Comparison of ENCODE assay signal across 8 mouse cellular contexts in the genomic region with DNA sequence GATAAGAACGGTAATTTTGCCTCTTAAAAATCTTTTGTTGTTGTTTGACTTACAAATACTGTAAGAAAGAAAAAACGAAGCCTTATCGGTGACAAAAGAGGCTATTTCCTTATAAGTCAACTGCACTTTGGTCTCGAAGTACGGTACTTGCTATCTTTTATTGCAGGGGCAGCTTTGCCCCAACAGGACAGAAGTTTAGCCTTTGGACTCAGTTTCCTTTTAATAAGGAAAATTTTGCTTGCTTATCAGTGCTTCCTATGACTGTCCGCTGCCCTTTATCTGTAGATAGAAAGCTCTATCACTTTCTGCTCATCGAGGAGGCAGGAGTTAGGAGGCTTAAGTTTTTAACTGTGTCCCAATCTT. TPM values are rescaled to one million over a fixed set of nuclear protein-coding genes. Genes with fewer than 3 reads are reported as not detected.
A peak's percentile ranks its signal among the peaks of the same experiment; 100 is the strongest.
DNase-seq lines count a peak whose midpoint lies in the region; ATAC-seq lines count a peak whose summit lies in the region.
"Had no signal": no experiment of that assay in that cellular context is flagged by ENCODE, and none has a peak within 500 bp of the region (broad histone marks: within the 10 kb centered on the region; RNA-seq: fewer than 3 reads in every experiment).

No protein-coding gene starts in this region.

- H3K9me3 ChIP-seq in lung, embryonic 15.5 days = no peaks in the 10 kb centered on the region
- no peaks in the 10 kb centered on the region for H3K9me3 ChIP-seq in forebrain, embryonic 12.5 days
- H3K9me3 ChIP-seq in limb, embryonic 13.5 days = no peaks in the 10 kb centered on the region
- no peaks in the 10 kb centered on the region for H3K9me3 ChIP-seq in stomach, embryonic 14.5 days (ENCODE audit: control insufficient read depth, low read depth, low read length)

- H3K4me3 ChIP-seq in lung, embryonic 15.5 days = peak overlapping the region; percentile 97
- H3K4me3 ChIP-seq in forebrain, embryonic 12.5 days (replicated peaks) = peak overlapping the region; percentile 80
- H3K4me3 ChIP-seq in limb, embryonic 13.5 days = peak overlapping the region; percentile 80
- peak overlapping the region; percentile 68 for H3K4me3 ChIP-seq in stomach, embryonic 14.5 days (ENCODE audit: low read depth, low read length)

- H3K4me1 ChIP-seq in lung, embryonic 15.5 days = peaks cover 20% of the 10 kb centered on the region
- H3K4me1 ChIP-seq in forebrain, embryonic 12.5 days = peaks cover 23% of the 10 kb centered on the region
- peaks cover 20% of the 10 kb centered on the region for H3K4me1 ChIP-seq in limb, embryonic 13.5 days
- peaks cover 14% of the 10 kb centered on the region for H3K4me1 ChIP-seq in stomach, embryonic 14.5 days (ENCODE audit: control insufficient read depth, insufficient read depth, low read length)

- H3K9ac ChIP-seq in lung, embryonic 15.5 days = peak overlapping the region; percentile 42
- peak overlapping the region; percentile 88; the same call in 1 of the 2 replicates for H3K9ac ChIP-seq in forebrain, embryonic 12.5 days
- H3K9ac ChIP-seq in limb, embryonic 13.5 days = peak overlapping the region; percentile 50; the same call in 1 of the 2 replicates
- H3K9ac ChIP-seq in stomach, embryonic 14.5 days (replicated peaks; ENCODE audit: low read depth, low read length) = no peak overlapping the region

- no peaks in the 10 kb centered on the region for H3K27me3 ChIP-seq in lung, embryonic 15.5 days
- H3K27me3 ChIP-seq in forebrain, embryonic 12.5 days = no peaks in the 10 kb centered on the region
- no peaks in the 10 kb centered on the region for H3K27me3 ChIP-seq in limb, embryonic 13.5 days
- H3K27me3 ChIP-seq in stomach, embryonic 14.5 days (ENCODE audit: control insufficient read depth, insufficient read depth, low read length) = no peaks in the 10 kb centered on the region

- no peak overlapping the region for H3K27ac ChIP-seq in lung, embryonic 15.5 days
- H3K27ac ChIP-seq in forebrain, embryonic 12.5 days = no peak overlapping the region
- no peak overlapping the region for H3K27ac ChIP-seq in limb, embryonic 13.5 days
- H3K27ac ChIP-seq in stomach, embryonic 14.5 days (ENCODE audit: low read length) = no peak overlapping the region

- no peaks in the 10 kb centered on the region for H3K36me3 ChIP-seq in lung, embryonic 15.5 days
- no peaks in the 10 kb centered on the region for H3K36me3 ChIP-seq in forebrain, embryonic 12.5 days (replicated peaks)
- no peaks in the 10 kb centered on the region; the same call in 1 of the 2 replicates for H3K36me3 ChIP-seq in limb, embryonic 13.5 days
- no peaks in the 10 kb centered on the region for H3K36me3 ChIP-seq in stomach, embryonic 14.5 days (ENCODE audit: control insufficient read depth, insufficient read depth, low read length)

- WGBS in lung, embryonic 15.5 days = 11% methylated on average over 7 of the region's 7 CpGs
- 75% methylated on average over 7 of the region's 7 CpGs for WGBS in forebrain, embryonic 12.5 days
- WGBS in limb, embryonic 13.5 days = 63% methylated on average over 7 of the region's 7 CpGs
- 32% methylated on average over 7 of the region's 7 CpGs for WGBS in stomach, embryonic 14.5 days

- DNase-seq in lung, postnatal 14 days = no peak
- DNase-seq in right cerebral cortex, adult 18-20 months = no peak
- DNase-seq: right cerebral cortex, postnatal 14 days had no signal

- H3K4me2 ChIP-seq in lung, embryonic 15.5 days = peak overlapping the region; percentile 68
- H3K4me2 ChIP-seq in forebrain, embryonic 12.5 days = peak overlapping the region; percentile 84
- peak overlapping the region; percentile 87 for H3K4me2 ChIP-seq in limb, embryonic 13.5 days (replicated peaks)
- H3K4me2 ChIP-seq in stomach, embryonic 14.5 days (replicated peaks; ENCODE audit: low read depth, low read length) = peak overlapping the region; percentile 87

- no peak for ATAC-seq in lung, embryonic 15.5 days (ENCODE audit: borderline replicate concordance, extremely low read depth, low FRiP score, low TSS enrichment)
- ATAC-seq in forebrain, embryonic 12.5 days (ENCODE audit: low FRiP score) = no peak
- ATAC-seq in limb, embryonic 13.5 days (ENCODE audit: low FRiP score, low read depth) = no peak
- ATAC-seq in stomach, embryonic 14.5 days (ENCODE audit: insufficient number of reproducible peaks, insufficient read depth, low FRiP score, low read depth) = no peak; the same call in 1 of the 2 replicates
- no peak for ATAC-seq in megakaryocyte-erythroid progenitor cell, adult 5-6 weeks (replicated peaks; ENCODE audit: low FRiP score, low TSS enrichment, poor library complexity, severe bottlenecking)

RNA-seq across cellular contexts. Expression of gene Lta4h, which starts 1.4 kb away (rescaled TPM):
- 217 and 222 TPM in 2 replicates for polyA plus RNA-seq in lung, embryonic 15.5 days (2015; fragmentation: Nextera tagmentation; extraction: Ambion mirVana)
- 137 and 145 TPM in 2 replicates for polyA plus RNA-seq in forebrain, embryonic 12.5 days (2016; fragmentation: Nextera tagmentation; extraction: Ambion mirVana)
- 225 and 237 TPM in 2 replicates for polyA plus RNA-seq in limb, embryonic 13.5 days (2015; fragmentation: Nextera tagmentation; extraction: Ambion mirVana)
- 212 and 220 TPM in 2 replicates for polyA plus RNA-seq in stomach, embryonic 14.5 days (2014; fragmentation: Nextera tagmentation; extraction: Ambion mirVana)
- 139 and 192 TPM in 2 replicates for total RNA-seq in megakaryocyte-erythroid progenitor cell, adult 5-6 weeks (2014; fragmentation: Nextera tagmentation)
- 133 and 138 TPM in 2 replicates for total RNA-seq in megakaryocyte-erythroid progenitor cell, adult 5-6 weeks (2017)

RNA-seq across cellular contexts. Expression of gene Hal, which starts 33.9 kb away (rescaled TPM):
- 0.19 TPM in 1 of 2 replicates, not detected in the other for polyA plus RNA-seq in lung, embryonic 15.5 days (2015; fragmentation: Nextera tagmentation; extraction: Ambion mirVana)
- 0.08 TPM in 1 of 2 replicates, not detected in the other for polyA plus RNA-seq in forebrain, embryonic 12.5 days (2016; fragmentation: Nextera tagmentation; extraction: Ambion mirVana)
- 0.18 TPM in 1 of 2 replicates, not detected in the other for polyA plus RNA-seq in limb, embryonic 13.5 days (2015; fragmentation: Nextera tagmentation; extraction: Ambion mirVana)
- 2.1 and 2.3 TPM in 2 replicates for polyA plus RNA-seq in stomach, embryonic 14.5 days (2014; fragmentation: Nextera tagmentation; extraction: Ambion mirVana)
- total RNA-seq in megakaryocyte-erythroid progenitor cell, adult 5-6 weeks (2014; fragmentation: Nextera tagmentation) = not detected in 2 replicates
- total RNA-seq in megakaryocyte-erythroid progenitor cell, adult 5-6 weeks (2017) = not detected in 2 replicates
